Comparison of ENCODE assay signal across 1 mouse cellular context in genomic region chr1:193664569-193664968, GRCm38 (mm10).
TF ChIP-seq lines count a peak whose summit lies in the region.

No protein-coding gene starts in this region.

TF ChIP-seq in MEL, 35 proteins besides CTCF, POLR2A, EP300 and RAD21 (continued from another document):
- no peak; the same call in 1 of the 2 replicates for TF ChIP-seq CHD2 (IDR thresholded peaks at IDR 0.05; ENCODE audit: low read length)
- peak; percentile 94 for TF ChIP-seq BHLHE40 (IDR thresholded peaks at IDR 0.05; ENCODE audit: borderline replicate concordance, low read depth, low read length)
- TF ChIP-seq SMC3 (IDR thresholded peaks at IDR 0.05; ENCODE audit: low read depth, low read length) = 0 out of 2 replicates have a peak, but pooled peaks have one; percentile 17
- TF ChIP-seq GATA1 (IDR thresholded peaks at IDR 0.05; ENCODE audit: low read depth, low read length) = peak; percentile 99
- no peak for TF ChIP-seq POLR2AphosphoS5 (IDR thresholded peaks at IDR 0.05; ENCODE audit: borderline replicate concordance, low read depth, low read length)
- no peak for TF ChIP-seq NELFE (IDR thresholded peaks at IDR 0.05; ENCODE audit: low read depth, low read length)
- TF ChIP-seq ETS1 (IDR thresholded peaks at IDR 0.05; ENCODE audit: low read depth, low read length) = peak; percentile 100
- no peak for TF ChIP-seq UBTF (IDR thresholded peaks at IDR 0.05; ENCODE audit: borderline replicate concordance, insufficient read depth, low read depth, low read length)
- 0 out of 2 replicates have a peak, but pooled peaks have one; percentile 20 for TF ChIP-seq KAT2A (conservative IDR thresholded peaks at IDR 0.05; ENCODE audit: low read depth, low read length)
- TF ChIP-seq USF1 (IDR thresholded peaks at IDR 0.05; ENCODE audit: low read depth, low read length) = no peak; the same call in 1 of the 2 replicates
- TF ChIP-seq TBP (IDR thresholded peaks at IDR 0.05; ENCODE audit: low read depth, low read length) = peak; percentile 50; the same call in 1 of the 2 replicates
- TF ChIP-seq ZMIZ1 (IDR thresholded peaks at IDR 0.05; ENCODE audit: low read depth, low read length) = no peak
- 0 out of 2 replicates have a peak, but pooled peaks have one; percentile 32 for TF ChIP-seq ZKSCAN1 (IDR thresholded peaks at IDR 0.05; ENCODE audit: low read depth, low read length)
- TF ChIP-seq MAX (IDR thresholded peaks at IDR 0.05; ENCODE audit: low read length) = peak; percentile 69
- TF ChIP-seq CHD1 (IDR thresholded peaks at IDR 0.05; ENCODE audit: low read depth, low read length) = no peak
